Mouse (Mus musculus) spleen, adult 2 months (tissue): ENCODE data around the gene Zfhx3.

Source experiments
- CTCF ChIP-seq: fragments of 200-500 bp; IDR thresholded peaks from 2 replicates; pipeline ENCODE4 v1.5.1; 2011; ENCODE audit warnings: mild to moderate bottlenecking, inconsistent platforms; ENCODE audit not compliant: insufficient read depth, insufficient read length, insufficient replicate concordance; ENCODE audit errors: extremely low read depth
- POLR2A ChIP-seq: fragments of 200-500 bp; IDR thresholded peaks from 2 replicates; pipeline ENCODE4 v1.6.1; 2011; ENCODE audit warnings: low read depth, low read length, inconsistent platforms

- no peak for TF ChIP-seq POLR2A
- TF ChIP-seq CTCF = no peak
These were observed 367.2 kb downstream of the Zfhx3 start for GRCm38 (mm10) chr8:108309525-108310246.
